Mouse (Mus musculus) E14TG2a.4 (cell line): ENCODE results near the gene Slc15a5.
"Not testable (repeated sequence)": the region's sequence is repeated elsewhere in the genome, so short reads cannot be mapped to it uniquely, and the experiment has no call there.

ENCODE experiments used
- H3K27me3 ChIP-seq: 2 replicates; pipeline ENCODE4 v1.6.1; 2014; ENCODE audit warnings: low read length, control low read depth; ENCODE audit not compliant: insufficient read depth
- H3K36me3 ChIP-seq: 2 replicates; pipeline ENCODE4 v1.6.1; 2014; ENCODE audit warnings: low read length, control low read depth; ENCODE audit not compliant: insufficient read depth
- H3K4me1 ChIP-seq: replicated peaks from 2 replicates; pipeline ENCODE4 v1.6.1; 2014; ENCODE audit warnings: low read depth, low read length, control low read depth
- H3K4me3 ChIP-seq: replicated peaks from 2 replicates; pipeline ENCODE4 v1.5.1; 2014; ENCODE audit warnings: mild to moderate bottlenecking, low read length
- H3K9me3 ChIP-seq: 2 replicates; pipeline ENCODE4 v1.6.1; 2014; ENCODE audit warnings: low read length, control low read depth
- CTCF ChIP-seq: conservative IDR thresholded peaks from 2 replicates; pipeline ENCODE4 v1.5.1; 2014; ENCODE audit warnings: low read length
- NANOG ChIP-seq: IDR thresholded peaks from 2 replicates; pipeline ENCODE4 v1.6.1; 2014; ENCODE audit warnings: borderline replicate concordance, low read length, mixed read lengths
- POU5F1 ChIP-seq: IDR thresholded peaks from 2 replicates; pipeline ENCODE4 v1.6.1; 2014; ENCODE audit warnings: low read length, borderline replicate concordance

Slc15a5 gene

GRCm38 (mm10) chr6:138089084-138089483 lies 9.4 kb upstream of the Slc15a5 start:
- Histone ChIP-seq H3K4me1 (no peaks in the 10 kb centered on the region), H3K27me3 (no peaks in the 10 kb centered on the region), H3K36me3 (no peaks in the 10 kb centered on the region), H3K4me3 (no peak overlapping the region), H3K9me3 (no peaks in the 10 kb centered on the region)
- no peak for TF ChIP-seq CTCF
- no peak for TF ChIP-seq NANOG
- no peak for TF ChIP-seq POU5F1

DNA sequence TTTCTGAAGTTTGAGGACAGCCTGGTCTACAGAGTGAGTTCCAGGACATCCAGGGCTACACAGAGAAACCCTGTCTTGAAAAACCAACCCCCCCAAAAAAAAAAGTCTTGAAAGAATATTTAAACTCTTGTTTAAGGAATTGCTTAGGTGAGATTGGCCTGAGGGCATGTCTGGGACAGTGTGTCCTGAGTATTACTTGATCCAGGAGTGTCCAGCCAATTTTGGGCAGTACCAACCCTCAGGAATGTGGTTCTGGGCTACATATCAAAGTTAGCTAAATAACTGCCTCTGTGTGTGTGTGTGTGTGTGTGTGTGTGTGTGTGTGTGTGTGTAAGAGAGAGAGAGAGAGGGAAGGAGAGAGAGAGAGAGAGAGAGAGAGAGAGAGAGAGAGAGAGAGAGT lies 6.7 kb upstream of the Slc15a5 start:
- not testable (repeated sequence) for H3K36me3 ChIP-seq, H3K4me3 ChIP-seq, H3K27me3 ChIP-seq, H3K9me3 ChIP-seq, H3K4me1 ChIP-seq

GRCm38 (mm10) chr6:138080778-138081549 lies 1.2 kb upstream of the Slc15a5 start:
- Histone ChIP-seq H3K4me3 (no peak overlapping the region), H3K9me3 (no peaks in the 10 kb centered on the region), H3K27me3 (no peaks in the 10 kb centered on the region), H3K4me1 (no peaks in the 10 kb centered on the region), H3K36me3 (no peaks in the 10 kb centered on the region)
- TF ChIP-seq POU5F1: no peak
- no peak for TF ChIP-seq NANOG
- no peak for TF ChIP-seq CTCF

DNA sequence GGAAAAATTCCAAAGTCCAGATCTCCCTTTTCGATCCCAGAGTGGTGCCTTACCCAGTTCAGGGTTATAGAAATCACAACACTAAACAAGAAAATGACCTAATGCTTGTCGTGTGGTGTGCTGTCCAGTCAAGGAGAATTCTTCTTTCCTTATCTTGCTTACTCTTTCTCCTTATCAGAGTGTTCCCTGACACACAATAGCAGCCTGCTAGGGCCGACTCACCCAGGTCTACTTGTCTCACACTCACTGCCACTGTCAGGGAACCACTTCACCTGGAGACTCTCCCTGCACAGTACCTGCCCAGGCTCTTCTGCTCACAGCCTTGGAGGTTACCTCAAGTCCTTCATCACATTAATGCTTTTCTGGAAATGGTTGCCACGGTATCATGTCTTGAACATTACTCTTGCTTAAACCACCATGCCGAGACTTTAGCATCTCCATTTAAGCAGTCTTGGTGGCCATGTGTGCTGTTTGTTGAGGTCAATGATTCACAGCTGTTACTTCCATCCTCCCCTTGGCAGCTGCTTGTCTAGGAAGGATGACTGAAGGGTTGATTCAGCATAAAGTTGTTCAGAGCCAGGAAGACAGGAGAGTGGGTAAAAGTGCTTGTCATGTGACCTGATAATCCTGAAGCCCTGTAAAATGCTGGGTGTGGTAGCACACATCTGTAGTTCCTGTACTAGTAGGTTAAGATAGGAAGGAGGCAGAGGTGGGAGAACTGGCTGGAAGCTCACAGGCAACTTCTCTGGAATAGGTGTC lies 1.9 kb downstream of the Slc15a5 start:
- no peak for TF ChIP-seq CTCF
- TF ChIP-seq POU5F1: no peak
- H3K9me3 ChIP-seq: no peaks in the 10 kb centered on the region
- no peak overlapping the region for H3K4me3 ChIP-seq
- no peaks in the 10 kb centered on the region for H3K27me3 ChIP-seq
- no peaks in the 10 kb centered on the region for H3K4me1 ChIP-seq
- H3K36me3 ChIP-seq: no peaks in the 10 kb centered on the region

DNA sequence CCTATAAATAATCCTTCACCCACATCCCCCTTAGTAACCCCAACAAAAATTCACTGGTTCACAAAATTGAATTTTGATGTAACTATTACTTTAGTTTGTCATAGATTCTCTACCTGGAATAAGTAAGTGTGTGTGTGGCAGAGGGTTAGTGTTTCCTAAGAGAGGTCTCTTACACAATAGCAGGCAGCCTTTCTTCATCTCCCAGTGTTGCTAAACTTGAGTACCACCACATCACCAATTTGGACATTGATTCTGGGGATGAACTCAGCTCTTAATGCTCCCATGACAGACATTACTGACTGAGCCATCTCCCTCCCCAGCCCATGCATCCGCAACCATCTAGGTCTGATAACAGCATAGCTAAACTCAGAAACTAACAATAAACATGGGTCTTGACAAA lies 4.0 kb downstream of the Slc15a5 start:
- Histone ChIP-seq H3K9me3 (no peaks in the 10 kb centered on the region), H3K4me1 (no peaks in the 10 kb centered on the region), H3K27me3 (no peaks in the 10 kb centered on the region), H3K36me3 (no peaks in the 10 kb centered on the region), H3K4me3 (no peak overlapping the region)
- no peak for TF ChIP-seq POU5F1
- no peak for TF ChIP-seq NANOG
- TF ChIP-seq CTCF: no peak

DNA sequence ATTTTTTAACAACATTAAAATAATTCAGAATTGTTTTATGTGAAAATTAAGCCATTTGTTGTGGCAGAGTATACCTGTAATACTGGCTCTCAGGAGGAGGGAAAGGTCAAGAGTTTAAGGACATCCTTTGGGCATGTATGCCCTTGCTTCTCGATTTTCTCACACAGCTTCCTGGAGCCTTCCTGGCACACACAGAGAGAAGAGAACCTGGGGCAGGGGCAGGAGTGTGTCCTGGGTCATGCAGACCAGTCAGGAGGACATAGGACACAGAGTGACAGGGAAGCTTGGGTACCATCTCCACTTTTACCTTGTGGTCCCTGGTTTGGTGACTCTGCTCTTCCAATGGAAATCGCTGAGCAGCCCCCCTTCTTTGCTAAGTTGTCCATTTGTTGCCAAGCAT lies 6.2 kb downstream of the Slc15a5 start:
- no peaks in the 10 kb centered on the region for H3K9me3 ChIP-seq
- no peaks in the 10 kb centered on the region for H3K4me1 ChIP-seq
- TF ChIP-seq NANOG: no peak
- no peak for TF ChIP-seq POU5F1
- TF ChIP-seq CTCF: no peak
- no peak overlapping the region for H3K4me3 ChIP-seq
- H3K27me3 ChIP-seq: no peaks in the 10 kb centered on the region
- no peaks in the 10 kb centered on the region for H3K36me3 ChIP-seq

- H3K27me3 ChIP-seq: no peaks in the 10 kb centered on the region
- no peaks in the 10 kb centered on the region for H3K9me3 ChIP-seq
- TF ChIP-seq POU5F1 (no peak), CTCF (no peak), NANOG (no peak)
- no peaks in the 10 kb centered on the region for H3K36me3 ChIP-seq
- H3K4me3 ChIP-seq: no peak overlapping the region
- H3K4me1 ChIP-seq: no peaks in the 10 kb centered on the region
Measured at GRCm38 (mm10) chr6:138072963-138073339, 6.8 kb downstream of the Slc15a5 start.

- no peaks in the 10 kb centered on the region for H3K4me1 ChIP-seq
- H3K4me3 ChIP-seq: no peak overlapping the region
- TF ChIP-seq POU5F1 (no peak), NANOG (no peak), CTCF (no peak)
- no peaks in the 10 kb centered on the region for H3K36me3 ChIP-seq
- no peaks in the 10 kb centered on the region for H3K9me3 ChIP-seq
- H3K27me3 ChIP-seq: no peaks in the 10 kb centered on the region
Measured at GRCm38 (mm10) chr6:138072110-138072962, 7.4 kb downstream of the Slc15a5 start.
